Mouse (Mus musculus) embryonic facial prominence, embryonic 10.5 days (tissue): ENCODE measurements around the gene Fzd5. TPM values are rescaled to one million over a fixed set of nuclear protein-coding genes. Genes with fewer than 3 reads are reported as not detected.

Source experiments
- DNase-seq: peaks from one replicate; pipeline ENCODE4 v3.0.0-alpha.2; 2017; ENCODE audit warnings: low spot score
- H3K27ac ChIP-seq: fragments of 300-500 bp; sonication (generic); replicated peaks from 2 replicates; pipeline ENCODE4 v1.5.1; 2016; ENCODE audit warnings: mild to moderate bottlenecking
- H3K27me3 ChIP-seq: fragments of 300-500 bp; sonication (generic); replicated peaks from 2 replicates; pipeline ENCODE4 v1.6.1; 2016; ENCODE audit warnings: low read depth, mild to moderate bottlenecking; ENCODE audit not compliant: poor library complexity, severe bottlenecking
- H3K36me3 ChIP-seq: fragments of 300-500 bp; sonication (generic); replicated peaks from 2 replicates; pipeline ENCODE4 v1.6.1; 2016; ENCODE audit warnings: mild to moderate bottlenecking, moderate library complexity
- H3K4me1 ChIP-seq: fragments of 300-500 bp; sonication (generic); 2 replicates; pipeline ENCODE4 v1.6.1; 2016
- H3K4me3 ChIP-seq: fragments of 300-500 bp; sonication (generic); 2 replicates; pipeline ENCODE4 v1.5.1; 2016; ENCODE audit warnings: mild to moderate bottlenecking, moderate library complexity
- H3K9me3 ChIP-seq: fragments of 300-500 bp; sonication (generic); 2 replicates; pipeline ENCODE4 v1.6.1; 2016; ENCODE audit warnings: mild to moderate bottlenecking
- WGBS: fragments of 180-500 bp; shearing (Covaris S2); methylation state at CpG from one replicate; pipeline ENCODE4 v1.1.7; 2016; 5-methylcytosine and 5-hydroxymethylcytosine counted together
- polyA plus RNA-seq: library from polyadenylated mRNA; unstranded; fragments of >200 nt; fragmentation: Nextera tagmentation; extraction: Ambion mirVana; gene quantifications from 2 replicates; pipeline ENCODE4 v1.2.1, GENCODE M21; 2016

Gene Fzd5
- polyA plus RNA-seq, 1 experiment from 2014 or later, result 2.0 TPM

DNA sequence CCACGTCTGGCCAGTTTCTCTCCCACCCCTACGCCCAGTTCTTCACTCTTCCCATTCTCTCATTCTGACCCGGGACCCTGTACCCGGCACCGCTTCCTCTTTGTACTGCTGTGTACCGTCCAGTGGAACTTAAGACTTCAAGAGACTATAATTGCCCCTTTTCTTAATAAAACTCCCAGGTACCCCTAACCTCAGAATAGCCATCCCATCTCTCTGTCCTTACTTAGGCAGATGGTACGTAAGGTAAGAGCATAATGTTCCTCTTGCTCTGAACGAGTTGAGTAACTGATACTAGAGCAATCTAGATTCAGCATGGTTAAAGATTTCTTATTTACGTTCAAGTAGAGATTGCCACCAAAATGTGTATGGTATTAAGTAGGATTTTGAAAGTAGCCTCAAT lies 46.0 kb downstream of the Fzd5 start:
- H3K27ac ChIP-seq, result peak overlapping the region; percentile 90
- H3K4me1 ChIP-seq, result peaks cover 32% of the 10 kb centered on the region
- H3K9me3 ChIP-seq, result no peaks in the 10 kb centered on the region
- H3K36me3 ChIP-seq, result no peaks in the 10 kb centered on the region
- WGBS, result 3% methylated on average over 9 of the region's 9 CpGs
- DNase-seq, result no peak
- no peaks in the 10 kb centered on the region for H3K27me3 ChIP-seq
- peak overlapping the region; percentile 86 for H3K4me3 ChIP-seq

DNA sequence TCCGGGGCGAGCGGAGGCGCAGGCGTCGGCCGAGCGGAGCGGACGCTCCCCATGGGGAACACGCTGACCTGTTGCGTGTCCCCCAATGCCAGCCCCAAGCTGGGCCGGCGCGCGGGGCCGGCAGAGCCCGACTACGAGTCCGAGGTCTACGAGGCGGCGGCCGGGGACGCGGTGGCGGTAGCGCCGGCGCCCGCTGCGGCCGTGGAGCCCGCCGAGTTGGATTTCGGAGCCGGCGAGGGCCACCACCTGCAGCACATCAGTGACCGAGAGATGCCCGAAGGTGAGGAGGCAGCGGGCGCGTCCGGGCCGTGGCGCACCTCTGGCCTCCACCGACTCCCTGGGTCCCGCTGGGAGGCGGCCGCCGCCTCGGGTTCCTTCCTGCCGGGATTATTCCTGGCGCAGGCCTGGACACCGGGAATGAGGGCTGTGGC lies 46.4 kb downstream of the Fzd5 start:
- H3K4me3 ChIP-seq, result peak overlapping the region; percentile 86
- no peaks in the 10 kb centered on the region for H3K9me3 ChIP-seq
- H3K36me3 ChIP-seq, result no peaks in the 10 kb centered on the region
- under 1% methylated on average over 55 of the region's 55 CpGs for WGBS
- H3K27me3 ChIP-seq, result no peaks in the 10 kb centered on the region
- DNase-seq, result peak; percentile 66
- H3K4me1 ChIP-seq, result peaks cover 32% of the 10 kb centered on the region
- H3K27ac ChIP-seq, result peak overlapping the region; percentile 90

DNA sequence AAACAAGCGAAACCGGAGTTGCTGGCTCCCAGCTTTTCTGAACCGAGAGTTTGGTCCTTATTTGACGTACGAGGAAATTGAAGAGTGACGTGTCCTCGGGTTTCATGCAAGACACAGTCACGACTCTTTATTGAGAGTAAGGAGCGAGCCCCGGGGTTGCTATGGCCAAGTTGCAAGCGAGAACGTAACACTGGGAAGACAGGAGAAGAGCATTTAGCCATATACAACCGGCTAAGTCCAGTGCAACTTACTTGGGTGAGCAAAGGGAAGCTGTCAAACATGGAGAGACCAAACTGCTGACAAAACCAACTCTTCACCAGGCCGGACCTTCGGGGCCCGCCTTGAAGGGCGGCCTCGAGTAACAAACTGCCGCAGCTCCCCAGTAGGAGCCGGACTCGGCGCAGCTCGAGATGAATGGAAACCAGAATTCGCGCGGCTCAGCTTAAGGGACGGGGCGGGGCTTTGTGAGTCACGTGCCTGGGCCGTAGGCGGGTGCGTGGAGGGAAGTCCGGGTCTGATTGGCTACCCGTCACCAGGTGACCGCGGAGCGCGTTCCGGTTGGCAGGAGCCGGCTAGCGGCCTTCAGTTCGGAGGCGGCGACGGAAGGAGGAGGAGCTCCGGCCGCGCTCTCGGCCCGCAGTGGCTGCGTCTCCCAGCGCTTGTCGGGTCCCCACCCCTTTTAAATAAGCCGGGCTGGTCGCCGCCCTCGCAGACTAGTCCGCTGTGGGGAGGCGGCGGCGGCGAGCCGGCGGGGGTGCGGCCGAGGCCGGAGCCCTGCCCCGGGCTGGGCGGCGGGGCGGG lies 47.1 kb downstream of the Fzd5 start, which contains the start of gene Ccnyl1:
Ccnyl1 (plus strand) TSS at position 243 of the 801 bp plus-strand sequence.
- Histone ChIP-seq H3K4me1 (peaks cover 32% of the 10 kb centered on the region), H3K36me3 (0 out of 2 replicates have a peak, but pooled peaks cover 3% of the 10 kb centered on the region), H3K27ac (peak within 1 kb of the TSS; percentile 90), H3K9me3 (no peaks in the 10 kb centered on the region), H3K27me3 (no peaks in the 10 kb centered on the region), H3K4me3 (peak within 1 kb of the TSS; percentile 86)
- DNase-seq, result peak; percentile 99
- WGBS, result under 1% methylated on average over 71 of the region's 71 CpGs

- Histone ChIP-seq H3K27me3 (no peaks in the 10 kb centered on the region), H3K36me3 (0 out of 2 replicates have a peak, but pooled peaks cover 4% of the 10 kb centered on the region), H3K27ac (peak overlapping the region; percentile 90), H3K9me3 (no peaks in the 10 kb centered on the region), H3K4me1 (peaks cover 32% of the 10 kb centered on the region), H3K4me3 (peak overlapping the region; percentile 86)
- no peak for DNase-seq
- 29% methylated on average over 9 of the region's 9 CpGs for WGBS
Measured at GRCm38 (mm10) chr1:64689561-64690212, 47.9 kb downstream of the Fzd5 start.

DNA sequence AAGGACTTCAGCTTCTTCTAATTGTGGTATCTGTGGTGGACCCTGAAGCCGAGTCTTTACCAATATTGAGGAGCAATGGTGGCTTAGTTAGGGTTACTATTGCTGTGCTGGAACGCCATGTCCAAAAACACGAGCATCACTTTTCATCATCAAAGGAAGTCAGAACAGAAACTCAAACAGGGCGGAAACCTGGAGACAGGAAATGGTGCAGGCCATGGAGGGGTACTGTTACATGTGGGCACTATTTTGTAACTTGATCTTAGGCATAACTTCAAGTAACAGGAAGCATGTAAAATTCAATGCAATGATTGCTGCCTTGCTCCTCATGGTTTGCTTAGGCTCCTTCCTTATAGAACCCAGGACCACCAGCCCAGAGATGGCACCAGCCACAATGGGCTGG lies 49.5 kb downstream of the Fzd5 start:
- DNase-seq, result no peak
- 74% methylated on average over 4 of the region's 4 CpGs for WGBS
- no peak overlapping the region for H3K4me3 ChIP-seq

DNA sequence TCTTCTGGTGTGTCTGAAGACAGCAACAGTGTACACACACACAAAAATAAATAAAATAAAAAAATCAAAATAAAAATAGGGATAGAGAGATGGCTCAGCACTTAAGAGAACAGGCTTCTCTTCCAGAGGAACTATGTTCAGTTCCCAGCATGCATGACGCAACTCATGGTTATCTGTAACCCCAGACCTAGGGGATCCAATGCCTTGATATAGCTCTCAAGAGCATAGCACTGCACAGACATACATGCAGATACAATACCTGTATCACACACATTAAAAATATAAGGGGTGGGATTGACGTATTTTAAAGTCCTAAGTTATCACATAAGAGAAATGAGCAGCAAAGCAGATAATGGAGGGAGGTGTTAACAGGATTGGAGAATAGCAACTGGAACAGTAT lies 53.1 kb downstream of the Fzd5 start:
- Histone ChIP-seq H3K4me3 (no peak overlapping the region), H3K36me3 (peaks cover 22% of the 10 kb centered on the region), H3K9me3 (no peaks in the 10 kb centered on the region), H3K27me3 (no peaks in the 10 kb centered on the region), H3K27ac (no peak overlapping the region), H3K4me1 (peaks cover 7% of the 10 kb centered on the region)
- WGBS, result 96% methylated on average over 2 of the region's 2 CpGs
- DNase-seq, result no peak

More for the DNA sequence above, 49.5 kb downstream of the Fzd5 start:
- Histone ChIP-seq H3K27ac (no peak overlapping the region), H3K27me3 (no peaks in the 10 kb centered on the region), H3K4me1 (peaks cover 31% of the 10 kb centered on the region), H3K36me3 (peaks cover 15% of the 10 kb centered on the region), H3K9me3 (no peaks in the 10 kb centered on the region)

DNA sequence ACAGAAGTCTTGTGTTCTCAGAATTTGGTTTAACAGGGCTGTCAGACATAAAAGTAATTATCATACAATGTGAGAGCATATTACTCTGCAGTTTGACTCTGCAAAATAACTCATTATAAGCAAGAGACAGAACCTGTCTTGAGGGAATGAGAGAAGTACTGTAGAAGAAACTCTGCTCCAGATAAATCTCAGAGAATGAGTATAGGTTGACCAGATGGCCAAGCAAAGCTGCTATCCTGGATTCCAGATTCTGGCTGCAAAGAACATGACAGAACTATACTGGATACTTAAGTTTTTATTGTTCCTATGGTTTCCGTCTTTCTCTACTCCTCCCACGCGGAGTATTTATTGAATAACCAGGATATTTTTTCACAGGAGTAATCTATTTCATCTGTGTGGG lies 54.5 kb downstream of the Fzd5 start:
- H3K27ac ChIP-seq, result no peak overlapping the region
- 93% methylated on average over 3 of the region's 3 CpGs for WGBS
- H3K4me1 ChIP-seq, result peaks cover 2% of the 10 kb centered on the region
- H3K36me3 ChIP-seq, result peaks cover 22% of the 10 kb centered on the region
- DNase-seq, result no peak
- H3K4me3 ChIP-seq, result no peak overlapping the region
- H3K27me3 ChIP-seq, result peaks cover under 1% of the 10 kb centered on the region; the same call in 1 of the 2 replicates
- no peaks in the 10 kb centered on the region for H3K9me3 ChIP-seq

DNA sequence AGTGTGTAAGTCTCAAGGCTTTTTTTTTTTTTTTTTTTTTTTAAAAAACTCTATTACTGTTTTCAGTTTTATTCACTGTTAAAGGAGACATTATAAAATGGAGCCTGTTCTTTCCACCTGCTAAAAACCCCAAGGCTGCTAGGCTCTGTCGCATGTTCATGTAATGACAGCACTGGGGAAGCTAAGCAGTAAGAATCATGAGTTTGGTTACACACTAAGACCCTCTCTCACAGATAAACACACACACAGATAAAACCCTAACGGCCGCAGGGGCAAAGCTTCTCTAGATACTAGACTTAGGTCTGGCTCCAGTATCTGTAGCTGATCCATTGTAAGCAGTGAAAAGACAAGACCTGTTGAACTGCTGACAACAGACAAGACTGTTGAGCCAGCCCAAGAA lies 56.1 kb downstream of the Fzd5 start:
- peaks cover 3% of the 10 kb centered on the region; the same call in 1 of the 2 replicates for H3K27me3 ChIP-seq
- 94% methylated on average over 3 of the region's 3 CpGs for WGBS
- DNase-seq, result no peak
- H3K4me3 ChIP-seq, result no peak overlapping the region
- H3K9me3 ChIP-seq, result no peaks in the 10 kb centered on the region
- no peak overlapping the region for H3K27ac ChIP-seq
- peaks cover 9% of the 10 kb centered on the region for H3K4me1 ChIP-seq
- peaks cover 22% of the 10 kb centered on the region for H3K36me3 ChIP-seq

Other genes starting within 250 kb of the Fzd5 start
- gene Creb1, start 205.1 kb downstream of the Fzd5 start, polyA plus RNA-seq, result 48.4 and 48.5 TPM in 2 replicates
- gene Mettl21a, start 120.5 kb downstream of the Fzd5 start, polyA plus RNA-seq, result 20.9 and 21.9 TPM in 2 replicates
- gene Ccnyl1, start 47.3 kb downstream of the Fzd5 start, polyA plus RNA-seq, result 5.8 and 6.1 TPM in 2 replicates
- 9.2 TPM in 2 replicates for gene Plekhm3, start 219.1 kb upstream of the Fzd5 start, polyA plus RNA-seq